Mouse (Mus musculus) ES-Bruce4 (cell line): ENCODE data around the gene Pi16. TPM values are rescaled to one million over a fixed set of nuclear protein-coding genes. Genes with fewer than 3 reads are reported as not detected.
"Not testable (repeated sequence)": the region's sequence is repeated elsewhere in the genome, so short reads cannot be mapped to it uniquely, and the experiment has no call there.

Source experiments
- H3K27ac ChIP-seq: 2 replicates; pipeline ENCODE4 v1.5.1; 2012; ENCODE audit warnings: low read length, inconsistent platforms; ENCODE audit not compliant: insufficient read depth
- H3K27me3 ChIP-seq: 2 replicates; pipeline ENCODE4 v1.6.1; 2012; ENCODE audit warnings: mild to moderate bottlenecking, low read length, inconsistent platforms; ENCODE audit not compliant: control insufficient read depth, poor library complexity, insufficient read depth, severe bottlenecking
- H3K36me3 ChIP-seq: 2 replicates; pipeline ENCODE4 v1.6.1; 2012; ENCODE audit warnings: inconsistent platforms, mild to moderate bottlenecking, low read length, moderate library complexity; ENCODE audit not compliant: control insufficient read depth, poor library complexity, insufficient read depth, severe bottlenecking
- H3K4me1 ChIP-seq: one replicate; pipeline ENCODE4 v1.8.1; 2011; ENCODE audit warnings: low read length; ENCODE audit not compliant: control insufficient read depth, insufficient read depth
- H3K4me3 ChIP-seq: 2 replicates; pipeline ENCODE4 v1.5.1; 2011; ENCODE audit warnings: low read depth, mild to moderate bottlenecking, low read length
- H3K9ac ChIP-seq: 2 replicates; pipeline ENCODE4 v1.6.1; 2012; ENCODE audit warnings: low read depth, mild to moderate bottlenecking, inconsistent platforms; ENCODE audit not compliant: poor library complexity, severe bottlenecking
- H3K9me3 ChIP-seq: replicated peaks from 2 replicates; pipeline ENCODE4 v1.6.1; 2012; ENCODE audit warnings: mild to moderate bottlenecking, low read length, inconsistent platforms; ENCODE audit not compliant: control insufficient read depth, poor library complexity, insufficient read depth, severe bottlenecking
- CTCF ChIP-seq: IDR thresholded peaks from one replicate; pipeline ENCODE4 v1.8.1; 2011; ENCODE audit warnings: low read depth, low read length
- EP300 ChIP-seq: IDR thresholded peaks from 2 replicates; pipeline ENCODE4 v1.6.1; 2011; ENCODE audit warnings: low read depth, low read length; ENCODE audit not compliant: insufficient read depth
- POLR2A ChIP-seq: IDR thresholded peaks from one replicate; pipeline ENCODE4 v1.8.1; 2011; ENCODE audit warnings: low read length; ENCODE audit not compliant: insufficient read depth
- polyA plus RNA-seq: library from polyadenylated mRNA; stranded (reverse); fragments of >200 nt; gene quantifications from 2 replicates; pipeline ENCODE4 v1.2.4, GENCODE M21; 2011; ENCODE audit warnings: low read depth; ENCODE audit not compliant: missing spikeins, insufficient read depth, insufficient read length

Gene Pi16
- polyA plus RNA-seq, 1 experiment, result 0.39 TPM

GRCm38 (mm10) chr17:29346496-29347125, 29.1 kb downstream of the Pi16 start:
- Histone ChIP-seq H3K4me3 (peak overlapping the region; percentile 95), H3K4me1 (no peaks in the 10 kb centered on the region)

GRCm38 (mm10) chr17:29347126-29347644, 29.7 kb downstream of the Pi16 start:
- Histone ChIP-seq H3K9ac (peak overlapping the region; percentile 77), H3K27ac (no peak overlapping the region), H3K9me3 (no peaks in the 10 kb centered on the region), H3K4me3 (peak overlapping the region; percentile 95), H3K36me3 (0 out of 2 replicates have a peak, but pooled peaks cover 2% of the 10 kb centered on the region), H3K27me3 (no peaks in the 10 kb centered on the region), H3K4me1 (no peaks in the 10 kb centered on the region)
- no peak for TF ChIP-seq EP300
- TF ChIP-seq CTCF, result no peak
- TF ChIP-seq POLR2A, result no peak

More at GRCm38 (mm10) chr17:29346496-29347125, 29.1 kb downstream of the Pi16 start:
- peak overlapping the region; percentile 77 for H3K9ac ChIP-seq
- 0 out of 2 replicates have a peak, but pooled peaks cover 2% of the 10 kb centered on the region for H3K36me3 ChIP-seq
- no peaks in the 10 kb centered on the region for H3K9me3 ChIP-seq
- H3K27me3 ChIP-seq, result no peaks in the 10 kb centered on the region
- no peak overlapping the region for H3K27ac ChIP-seq
- TF ChIP-seq EP300 (no peak), POLR2A (no peak), CTCF (no peak)

DNA sequence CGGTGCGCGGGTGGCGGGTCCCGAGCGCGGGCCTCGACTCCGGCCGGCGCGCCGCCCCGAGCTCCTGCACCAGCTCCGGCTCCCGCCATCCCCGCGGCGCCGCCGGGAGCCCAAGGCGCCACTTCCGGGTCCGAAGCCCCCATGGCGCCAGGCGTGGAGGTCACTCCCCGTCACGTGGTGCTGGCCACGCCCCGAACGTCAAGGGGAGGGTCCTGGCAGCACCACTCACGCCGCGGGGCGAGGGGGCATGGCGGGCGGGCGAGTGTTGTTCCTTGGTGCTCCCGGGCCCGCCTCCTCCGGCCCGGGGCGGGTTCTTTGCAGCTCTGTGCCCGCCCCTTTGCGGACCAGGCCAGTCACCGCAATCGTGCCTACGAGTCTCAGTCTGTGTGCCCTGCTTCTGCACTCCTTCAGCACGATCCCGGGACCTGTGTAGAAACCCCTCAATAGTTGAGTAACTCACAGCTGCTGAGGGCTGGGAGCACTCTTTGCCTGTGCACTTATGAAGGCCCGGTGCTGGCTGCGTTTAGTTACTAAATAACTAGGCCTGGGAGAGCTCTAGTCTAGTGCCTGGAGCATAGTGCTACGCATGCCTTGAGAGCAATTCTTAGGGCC, 30.3 kb downstream of the Pi16 start, which contains the start of gene Mtch1:
Gene Mtch1 (minus strand): TSS at position 290 of the 612 bp plus-strand sequence.
- peak; percentile 78 for TF ChIP-seq POLR2A
- no peak for TF ChIP-seq EP300
- H3K4me1 ChIP-seq, result no peaks in the 10 kb centered on the region
- H3K9ac ChIP-seq, result peak within 1 kb of the TSS; percentile 77
- H3K36me3 ChIP-seq, result 0 out of 2 replicates have a peak, but pooled peaks cover 2% of the 10 kb centered on the region
- peak within 1 kb of the TSS; percentile 95 for H3K4me3 ChIP-seq
- H3K27ac ChIP-seq, result peak within 1 kb of the TSS; percentile 13
- H3K27me3 ChIP-seq, result no peaks in the 10 kb centered on the region
- no peaks in the 10 kb centered on the region for H3K9me3 ChIP-seq

GRCm38 (mm10) chr17:29348996-29349395, 31.5 kb downstream of the Pi16 start:
- Histone ChIP-seq H3K27ac (no peak overlapping the region), H3K4me3 (no peak overlapping the region), H3K9me3 (no peaks in the 10 kb centered on the region), H3K9ac (no peak overlapping the region), H3K27me3 (no peaks in the 10 kb centered on the region), H3K4me1 (no peaks in the 10 kb centered on the region), H3K36me3 (0 out of 2 replicates have a peak, but pooled peaks cover 2% of the 10 kb centered on the region)
- TF ChIP-seq POLR2A (no peak), CTCF (no peak), EP300 (no peak)

DNA sequence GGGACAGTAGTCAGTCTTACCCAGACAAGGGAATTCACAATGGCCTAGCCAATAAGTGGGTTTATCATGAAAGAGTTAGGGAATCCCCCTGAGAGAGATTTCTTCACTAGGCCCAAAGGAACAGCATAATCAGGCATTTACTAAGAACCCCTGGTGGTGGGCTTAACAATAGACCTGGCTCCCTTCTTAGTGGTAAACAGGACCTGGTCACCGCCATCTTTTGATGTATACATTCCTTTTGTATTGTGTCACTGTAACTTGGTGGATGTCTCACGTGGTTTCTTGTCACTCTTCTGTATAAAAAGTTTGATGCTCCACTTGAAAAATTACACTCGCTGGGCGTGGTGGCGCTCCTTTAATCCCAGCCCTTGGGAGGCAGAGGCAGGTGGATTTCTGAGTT, 33.6 kb downstream of the Pi16 start:
- H3K36me3 ChIP-seq, H3K27me3 ChIP-seq, H3K4me3 ChIP-seq, H3K9me3 ChIP-seq, H3K9ac ChIP-seq, H3K27ac ChIP-seq, H3K4me1 ChIP-seq: not testable (repeated sequence)

GRCm38 (mm10) chr17:29355461-29355840, 38.0 kb downstream of the Pi16 start:
- no peak overlapping the region for H3K27ac ChIP-seq
- peak overlapping the region; percentile 15 for H3K9ac ChIP-seq
- no peak overlapping the region for H3K4me3 ChIP-seq
- H3K9me3 ChIP-seq, result no peaks in the 10 kb centered on the region
- no peaks in the 10 kb centered on the region for H3K36me3 ChIP-seq
- H3K4me1 ChIP-seq, result no peaks in the 10 kb centered on the region
- no peaks in the 10 kb centered on the region for H3K27me3 ChIP-seq
- no peak for TF ChIP-seq EP300
- no peak for TF ChIP-seq CTCF
- no peak for TF ChIP-seq POLR2A
